Mouse (Mus musculus): ENCODE results near the gene Chil3.
"Not testable (repeated sequence)": the region's sequence is repeated elsewhere in the genome, so short reads cannot be mapped to it uniquely, and the experiment has no call there.

Gene Chil3

GRCm38 (mm10) chr3:106167464-106167863 lies at the start of gene Chil3:
Gene Chil3 (minus strand): TSS chr3:106167564.
- no peak for DNase-seq (ENCODE audit: low read depth)

GRCm38 (mm10) chr3:106198030-106198429 lies 30.7 kb upstream of the Chil3 start:
- DNase-seq (ENCODE audit: low read depth) = not testable (repeated sequence)

GRCm38 (mm10) chr3:106197246-106197645 lies 29.9 kb upstream of the Chil3 start:
- DNase-seq (ENCODE audit: low read depth) = not testable (repeated sequence)

GRCm38 (mm10) chr3:106196276-106196675 lies 28.9 kb upstream of the Chil3 start:
- no peak for DNase-seq (ENCODE audit: low read depth)

GRCm38 (mm10) chr3:106195486-106195885 lies 28.1 kb upstream of the Chil3 start:
- no peak for DNase-seq (ENCODE audit: low read depth)

- DNase-seq (ENCODE audit: low read depth) = no peak
Observed at GRCm38 (mm10) chr3:106187991-106188390, 20.6 kb upstream of the Chil3 start.

GRCm38 (mm10) chr3:106177509-106178189 lies 10.3 kb upstream of the Chil3 start:
- no peak for DNase-seq (ENCODE audit: low read depth)

GRCm38 (mm10) chr3:106174971-106175370 lies 7.6 kb upstream of the Chil3 start:
- not testable (repeated sequence) for DNase-seq (ENCODE audit: low read depth)

- DNase-seq (ENCODE audit: low read depth) = not testable (repeated sequence)
Observed at GRCm38 (mm10) chr3:106172506-106172905, 5.1 kb upstream of the Chil3 start.

GRCm38 (mm10) chr3:106171135-106171731 lies 3.9 kb upstream of the Chil3 start:
- DNase-seq (ENCODE audit: low read depth) = no peak

GRCm38 (mm10) chr3:106170522-106171053 lies 3.2 kb upstream of the Chil3 start:
- DNase-seq (ENCODE audit: low read depth) = no peak

- no peak for DNase-seq (ENCODE audit: low read depth)
Observed at GRCm38 (mm10) chr3:106154413-106154812, 13.0 kb downstream of the Chil3 start.

- DNase-seq (ENCODE audit: low read depth) = no peak
Observed at GRCm38 (mm10) chr3:106144081-106144480, 23.3 kb downstream of the Chil3 start.

GRCm38 (mm10) chr3:106131690-106132089 lies 35.7 kb downstream of the Chil3 start:
- DNase-seq (ENCODE audit: low read depth) = no peak

GRCm38 (mm10) chr3:106128807-106129493 lies 38.4 kb downstream of the Chil3 start:
- no peak for DNase-seq (ENCODE audit: low read depth)

GRCm38 (mm10) chr3:106126999-106127398 lies 40.4 kb downstream of the Chil3 start:
- DNase-seq (ENCODE audit: low read depth) = no peak

- DNase-seq (ENCODE audit: low read depth) = no peak
Observed at GRCm38 (mm10) chr3:106112929-106113328, 54.4 kb downstream of the Chil3 start, which contains the start of gene Chia1. Gene Chia1 (plus strand): TSS chr3:106113229.

Data from NIH3T3 (cell line).